Mouse (Mus musculus) stomach, postnatal 0 days (tissue): ENCODE data around the gene Gm20431. TPM values are rescaled to one million over a fixed set of nuclear protein-coding genes. Genes with fewer than 3 reads are reported as not detected.

ENCODE experiments used
- ATAC-seq: fragments of 200-750 bp; cut with Nextera tagmentation; 2 replicates; pipeline ENCODE4 v1.8.0; 2017; ENCODE audit not compliant: low FRiP score, low TSS enrichment
- DNase-seq: peaks from one replicate; pipeline ENCODE4 v3.0.0-alpha.2; 2016; ENCODE audit warnings: low spot score
- H3K27ac ChIP-seq: fragments of 300-500 bp; sonication (generic); replicated peaks from 2 replicates; pipeline ENCODE4 v1.5.1; 2014; ENCODE audit warnings: mild to moderate bottlenecking, control low read depth
- H3K27me3 ChIP-seq: fragments of 300-500 bp; sonication (generic); 2 replicates; pipeline ENCODE4 v1.6.1; 2014; ENCODE audit warnings: low read length; ENCODE audit not compliant: control insufficient read depth, insufficient read depth
- H3K36me3 ChIP-seq: fragments of 300-500 bp; sonication (generic); 2 replicates; pipeline ENCODE4 v1.6.1; 2014; ENCODE audit warnings: low read length, mixed read lengths; ENCODE audit not compliant: control insufficient read depth, insufficient read depth
- H3K4me1 ChIP-seq: fragments of 300-500 bp; sonication (generic); replicated peaks from 2 replicates; pipeline ENCODE4 v1.6.1; 2014; ENCODE audit warnings: antibody characterized with exemption; ENCODE audit not compliant: control insufficient read depth, insufficient read depth
- H3K4me2 ChIP-seq: fragments of 300-500 bp; sonication (generic); replicated peaks from 2 replicates; pipeline ENCODE4 v1.6.1; 2014; ENCODE audit warnings: low read depth, mild to moderate bottlenecking, control low read depth, moderate library complexity
- H3K4me3 ChIP-seq: fragments of 300-500 bp; sonication (generic); 2 replicates; pipeline ENCODE4 v1.5.1; 2014; ENCODE audit warnings: low read depth, low read length, control low read depth
- H3K9ac ChIP-seq: fragments of 300-500 bp; sonication (generic); 2 replicates; pipeline ENCODE4 v1.6.1; 2014; ENCODE audit warnings: mild to moderate bottlenecking, low read length, control low read depth, mixed read lengths
- H3K9me3 ChIP-seq: fragments of 300-500 bp; sonication (generic); 2 replicates; pipeline ENCODE4 v1.6.1; 2016; ENCODE audit warnings: low read length; ENCODE audit not compliant: control insufficient read depth
- CTCF ChIP-seq: IDR thresholded peaks from 2 replicates; pipeline ENCODE4 v1.5.1; 2016; ENCODE audit warnings: antibody characterized with exemption, low read depth, mild to moderate bottlenecking, moderate library complexity
- EP300 ChIP-seq: optimal IDR thresholded peaks from 2 replicates; pipeline ENCODE3; 2016; ENCODE audit warnings: antibody characterized with exemption
- WGBS: fragments of 180-500 bp; shearing (Covaris S2); extraction: QIAGEN DNeasy Blood & Tissue Kit; methylation state at CpG from one replicate; pipeline ENCODE4 v1.1.7; 2014; 5-methylcytosine and 5-hydroxymethylcytosine counted together
- polyA plus RNA-seq: library from polyadenylated mRNA; unstranded; fragments of >200 nt; fragmentation: Nextera tagmentation; extraction: Ambion mirVana; gene quantifications from 2 replicates; pipeline ENCODE4 v1.2.1, GENCODE M21; 2015

Gene Gm20431
- polyA plus RNA-seq, 1 experiment from 2014 or later: 13.4 TPM

DNA sequence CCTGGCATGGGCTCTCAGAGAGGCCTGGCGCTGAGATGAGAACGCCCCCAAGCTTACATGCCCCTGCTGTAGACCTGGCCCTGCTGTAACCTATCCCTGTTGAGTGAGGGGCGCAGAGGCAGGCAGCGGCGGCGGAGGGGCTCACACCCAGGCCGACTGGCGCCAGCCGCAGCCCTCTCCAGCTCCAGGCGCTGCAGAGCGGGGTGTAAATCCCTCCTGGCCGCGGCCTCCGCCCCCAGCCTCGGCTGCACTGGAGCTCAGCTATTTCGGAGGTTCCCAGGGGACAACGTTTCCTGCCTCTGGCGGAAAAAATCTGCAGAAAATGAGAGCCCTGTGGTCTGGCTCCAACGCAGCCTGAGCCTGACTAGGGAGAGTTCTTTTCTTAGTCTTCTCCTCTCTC, 95.6 kb downstream of the Gm20431 start:
- H3K4me2 ChIP-seq: no peak overlapping the region
- H3K4me1 ChIP-seq: peaks cover 2% of the 10 kb centered on the region; the same call in 1 of the 2 replicates
- 0 out of 2 replicates have a peak overlapping the region, but pooled peaks have one; percentile 43 for H3K9ac ChIP-seq
- no peaks in the 10 kb centered on the region for H3K9me3 ChIP-seq
- H3K27me3 ChIP-seq: no peaks in the 10 kb centered on the region
- DNase-seq: no peak
- TF ChIP-seq EP300: no peak
- peak; percentile 31; the same call in 1 of the 2 replicates for TF ChIP-seq CTCF
- 0 out of 2 replicates have a peak, but pooled peaks have one; percentile 18 for ATAC-seq
- H3K4me3 ChIP-seq: no peak overlapping the region
- H3K27ac ChIP-seq: peak overlapping the region; percentile 76
- WGBS: 25% methylated on average over 17 of the region's 19 CpGs
- H3K36me3 ChIP-seq: no peaks in the 10 kb centered on the region

DNA sequence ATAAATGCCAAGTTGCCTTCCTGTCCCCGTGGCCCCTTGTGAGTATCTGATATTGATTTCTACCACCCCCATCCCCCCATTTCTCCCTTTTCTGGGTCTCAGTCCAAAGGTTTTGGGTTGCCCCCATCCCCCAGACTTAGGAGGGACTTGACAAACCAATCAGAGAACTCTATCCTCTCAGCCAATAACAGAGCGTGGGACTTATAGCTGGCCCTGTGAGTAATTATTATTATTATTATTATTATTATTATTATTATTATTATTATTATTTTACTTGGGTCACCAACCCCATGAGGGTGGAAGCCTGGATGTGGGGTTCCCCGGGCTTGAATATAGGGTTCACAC, 96.0 kb downstream of the Gm20431 start:
- H3K4me3 ChIP-seq: no peak overlapping the region
- no peaks in the 10 kb centered on the region for H3K9me3 ChIP-seq
- no peak overlapping the region for H3K4me2 ChIP-seq
- no peak for ATAC-seq
- H3K27me3 ChIP-seq: no peaks in the 10 kb centered on the region
- 72% methylated on average over 3 of the region's 3 CpGs for WGBS
- no peak for DNase-seq
- no peak overlapping the region for H3K9ac ChIP-seq
- H3K4me1 ChIP-seq: peaks cover 2% of the 10 kb centered on the region; the same call in 1 of the 2 replicates
- no peaks in the 10 kb centered on the region for H3K36me3 ChIP-seq
- TF ChIP-seq EP300 (no peak), CTCF (no peak)
- H3K27ac ChIP-seq: peak overlapping the region; percentile 76

DNA sequence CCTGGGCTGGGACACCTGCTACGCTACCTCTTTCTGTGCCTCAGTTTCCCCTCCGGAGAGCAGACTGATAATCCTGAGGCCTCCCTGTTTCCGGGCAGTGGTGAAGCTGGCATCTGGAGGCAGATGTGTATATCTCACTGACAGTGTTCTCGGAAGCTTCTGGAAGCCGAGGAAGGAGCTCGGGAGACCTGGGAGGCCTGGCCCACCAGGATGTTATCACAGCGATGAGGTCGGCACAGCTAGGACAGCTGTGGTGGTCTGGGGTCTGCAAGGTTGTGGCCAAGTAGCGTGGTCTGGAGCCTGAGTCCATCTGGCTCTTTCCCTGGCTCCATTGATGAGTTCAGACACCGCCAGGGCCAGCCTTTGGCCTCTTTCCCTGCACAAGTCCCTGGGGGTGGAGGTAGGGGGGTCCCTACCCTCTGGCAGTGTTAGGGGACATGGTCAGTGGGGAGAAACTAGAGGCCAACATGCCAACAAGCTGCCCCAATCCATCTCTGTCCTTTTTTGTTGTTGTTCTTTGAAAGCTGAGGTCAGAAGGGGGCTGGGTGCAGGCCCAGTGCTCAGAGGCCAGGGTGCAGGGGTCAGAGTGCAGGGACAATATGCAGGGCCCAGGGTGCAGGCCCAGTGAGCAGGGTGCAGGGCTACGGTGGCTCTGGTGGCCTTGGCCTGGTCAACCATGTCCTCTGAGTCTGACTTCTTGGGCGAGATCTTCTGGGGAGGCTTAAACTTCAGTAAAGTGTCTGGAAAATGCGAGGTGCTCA, 96.6 kb downstream of the Gm20431 start:
- Histone ChIP-seq H3K4me1 (peaks cover 2% of the 10 kb centered on the region; the same call in 1 of the 2 replicates), H3K27me3 (no peaks in the 10 kb centered on the region), H3K9me3 (no peaks in the 10 kb centered on the region), H3K36me3 (no peaks in the 10 kb centered on the region), H3K9ac (no peak overlapping the region), H3K4me3 (no peak overlapping the region), H3K27ac (peak overlapping the region; percentile 45; the same call in 1 of the 2 replicates), H3K4me2 (no peak overlapping the region)
- TF ChIP-seq CTCF (no peak), EP300 (no peak)
- WGBS: 81% methylated on average over 13 of the region's 13 CpGs
- ATAC-seq: peak; percentile 15; the same call in 1 of the 2 replicates
- DNase-seq: no peak

DNA sequence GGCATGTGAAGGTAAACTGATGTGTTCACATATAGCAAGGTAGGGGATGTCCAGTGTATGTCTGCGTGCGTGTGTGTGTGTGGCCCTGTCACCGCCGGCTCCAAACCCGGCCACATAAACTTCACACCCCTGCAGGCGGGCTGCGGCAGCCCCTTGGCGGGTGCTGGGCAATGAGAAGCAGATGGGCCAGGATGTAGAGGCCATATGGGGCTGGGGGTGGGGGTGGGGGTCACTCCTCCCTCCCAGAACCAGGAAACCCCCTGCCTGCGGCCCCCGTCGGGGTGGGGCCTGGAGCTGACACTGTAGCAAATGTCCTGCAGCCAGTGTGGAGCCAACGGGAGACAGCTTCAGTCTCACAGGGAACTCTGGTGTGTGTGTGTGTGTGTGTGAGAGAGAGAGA, 97.6 kb downstream of the Gm20431 start:
- whole genome bisulfite sequencing: 52% methylated on average over 12 of the region's 12 CpGs
- ATAC-seq (no peak; the same call in 1 of the 2 replicates), DNase-seq (no peak)
- TF ChIP-seq CTCF (no peak), EP300 (no peak)
- Histone ChIP-seq H3K4me1 (peaks cover 2% of the 10 kb centered on the region; the same call in 1 of the 2 replicates), H3K27me3 (no peaks in the 10 kb centered on the region), H3K4me3 (no peak overlapping the region), H3K9me3 (no peaks in the 10 kb centered on the region), H3K4me2 (no peak overlapping the region), H3K9ac (no peak overlapping the region), H3K27ac (no peak overlapping the region), H3K36me3 (no peaks in the 10 kb centered on the region)

DNA sequence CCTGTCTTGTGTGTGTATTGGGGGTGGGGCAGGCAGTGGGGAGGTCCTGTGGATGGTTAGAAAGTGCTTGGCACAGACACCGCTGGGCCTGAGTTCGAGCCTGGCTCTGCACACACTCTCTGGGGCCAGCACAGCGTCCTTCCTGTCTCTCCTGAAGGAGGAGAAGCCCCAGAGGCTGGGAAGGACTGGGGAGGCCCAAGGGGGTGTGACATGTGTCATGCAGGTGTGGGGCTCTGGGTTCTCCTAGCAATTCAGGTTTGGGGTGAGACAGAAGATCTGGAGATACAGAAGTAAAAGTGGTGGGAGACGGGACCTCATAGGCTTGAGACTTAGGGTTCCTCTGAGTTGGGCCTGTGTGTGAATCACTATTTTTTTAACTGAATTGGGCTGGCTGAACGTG, 98.3 kb downstream of the Gm20431 start:
- no peak overlapping the region for H3K27ac ChIP-seq
- no peak for ATAC-seq
- no peak overlapping the region for H3K4me2 ChIP-seq
- H3K4me3 ChIP-seq: no peak overlapping the region
- WGBS: 65% methylated on average over 5 of the region's 5 CpGs
- no peaks in the 10 kb centered on the region for H3K9me3 ChIP-seq
- H3K4me1 ChIP-seq: peaks cover 2% of the 10 kb centered on the region; the same call in 1 of the 2 replicates
- no peaks in the 10 kb centered on the region for H3K36me3 ChIP-seq
- no peak for TF ChIP-seq EP300
- TF ChIP-seq CTCF: no peak
- no peak overlapping the region for H3K9ac ChIP-seq
- no peak for DNase-seq
- no peaks in the 10 kb centered on the region for H3K27me3 ChIP-seq

DNA sequence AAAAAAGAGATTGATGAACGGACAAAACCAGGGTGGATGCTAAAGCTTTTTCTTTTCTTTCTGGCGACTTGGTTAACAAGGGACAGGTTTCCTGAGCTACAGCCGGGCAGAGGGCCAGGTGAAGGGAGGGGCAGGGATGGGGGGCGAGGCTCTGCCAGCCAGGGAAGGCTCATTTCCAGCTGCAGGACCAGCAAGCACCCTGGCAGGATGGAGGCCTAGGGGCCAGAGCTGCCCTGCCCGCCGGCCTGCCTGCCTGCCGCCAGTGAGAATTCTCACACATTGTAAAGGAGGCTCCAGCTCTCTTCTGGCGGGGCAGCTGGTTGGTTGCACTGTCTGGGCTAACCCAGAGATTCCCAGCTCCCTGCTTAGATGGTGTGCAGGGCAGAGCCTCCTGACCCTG, 99.2 kb downstream of the Gm20431 start:
- H3K9ac ChIP-seq: no peak overlapping the region; the same call in 1 of the 2 replicates
- no peaks in the 10 kb centered on the region for H3K36me3 ChIP-seq
- no peak for ATAC-seq
- H3K4me2 ChIP-seq: no peak overlapping the region
- H3K4me3 ChIP-seq: no peak overlapping the region
- no peaks in the 10 kb centered on the region for H3K9me3 ChIP-seq
- no peak for TF ChIP-seq EP300
- TF ChIP-seq CTCF: no peak
- no peak overlapping the region for H3K27ac ChIP-seq
- 21% methylated on average over 7 of the region's 8 CpGs for WGBS
- H3K27me3 ChIP-seq: no peaks in the 10 kb centered on the region
- H3K4me1 ChIP-seq: peaks cover 2% of the 10 kb centered on the region; the same call in 1 of the 2 replicates
- peak; percentile 73 for DNase-seq
